Mouse (Mus musculus): ENCODE measurements around the gene Nr2c1. TPM values are rescaled to one million over a fixed set of nuclear protein-coding genes. Genes with fewer than 3 reads are reported as not detected.
A peak's percentile ranks its signal among the peaks of the same experiment; 100 is the strongest.

Gene Nr2c1
- polyA plus RNA-seq, 1 experiment from 2014 or later = 12.3 TPM

- Histone ChIP-seq H3K9ac (replicated peaks) (no peak overlapping the region), H3K4me1 (no peaks in the 10 kb centered on the region), H3K27ac (replicated peaks) (no peak overlapping the region), H3K9me3 (no peaks in the 10 kb centered on the region), H3K4me3 (no peak overlapping the region), H3K36me3 (peaks cover 18% of the 10 kb centered on the region; the same call in 1 of the 2 replicates), H3K27me3 (no peaks in the 10 kb centered on the region), H3K4me2 (replicated peaks) (no peak overlapping the region)
- WGBS = 96% methylated on average over 7 of the region's 7 CpGs
- no peak for ATAC-seq (ENCODE audit: low FRiP score, low read depth)
These were observed 28.8 kb upstream of the Nr2c1 start for GRCm38 (mm10) chr10:94118993-94119392.

GRCm38 (mm10) chr10:94120676-94121075, 27.1 kb upstream of the Nr2c1 start:
- Histone ChIP-seq H3K9ac (replicated peaks) (no peak overlapping the region), H3K27ac (replicated peaks) (no peak overlapping the region), H3K4me3 (no peak overlapping the region), H3K4me2 (replicated peaks) (no peak overlapping the region), H3K27me3 (no peaks in the 10 kb centered on the region), H3K9me3 (no peaks in the 10 kb centered on the region), H3K4me1 (no peaks in the 10 kb centered on the region), H3K36me3 (peaks cover 22% of the 10 kb centered on the region; the same call in 1 of the 2 replicates)
- WGBS = 85% methylated on average over 9 of the region's 9 CpGs
- ATAC-seq (ENCODE audit: low FRiP score, low read depth) = no peak

GRCm38 (mm10) chr10:94122595-94122994, 25.2 kb upstream of the Nr2c1 start:
- Histone ChIP-seq H3K36me3 (peaks cover 27% of the 10 kb centered on the region; the same call in 1 of the 2 replicates), H3K4me3 (no peak overlapping the region), H3K9me3 (no peaks in the 10 kb centered on the region), H3K27ac (replicated peaks) (no peak overlapping the region), H3K4me1 (no peaks in the 10 kb centered on the region), H3K9ac (replicated peaks) (no peak overlapping the region), H3K27me3 (no peaks in the 10 kb centered on the region), H3K4me2 (replicated peaks) (no peak overlapping the region)
- ATAC-seq (ENCODE audit: low FRiP score, low read depth) = no peak
- WGBS = 92% methylated on average over 7 of the region's 7 CpGs

GRCm38 (mm10) chr10:94123581-94123980, 24.2 kb upstream of the Nr2c1 start:
- Histone ChIP-seq H3K4me1 (no peaks in the 10 kb centered on the region), H3K27me3 (no peaks in the 10 kb centered on the region), H3K4me2 (replicated peaks) (no peak overlapping the region), H3K36me3 (peaks cover 27% of the 10 kb centered on the region; the same call in 1 of the 2 replicates), H3K4me3 (no peak overlapping the region), H3K9me3 (no peaks in the 10 kb centered on the region), H3K9ac (replicated peaks) (no peak overlapping the region), H3K27ac (replicated peaks) (no peak overlapping the region)
- ATAC-seq (ENCODE audit: low FRiP score, low read depth) = no peak
- 82% methylated on average over 5 of the region's 5 CpGs for WGBS

- Histone ChIP-seq H3K36me3 (peaks cover 27% of the 10 kb centered on the region; the same call in 1 of the 2 replicates), H3K4me1 (peaks cover 7% of the 10 kb centered on the region), H3K9ac (replicated peaks) (no peak overlapping the region), H3K27me3 (no peaks in the 10 kb centered on the region), H3K4me2 (replicated peaks) (no peak overlapping the region), H3K27ac (replicated peaks) (no peak overlapping the region), H3K9me3 (no peaks in the 10 kb centered on the region), H3K4me3 (no peak overlapping the region)
- no peak for ATAC-seq (ENCODE audit: low FRiP score, low read depth)
- WGBS = 71% methylated on average over 5 of the region's 5 CpGs
These were observed 23.4 kb upstream of the Nr2c1 start for GRCm38 (mm10) chr10:94124376-94124775.

- Histone ChIP-seq H3K4me2 (replicated peaks) (no peak overlapping the region), H3K9ac (replicated peaks) (no peak overlapping the region), H3K4me3 (no peak overlapping the region), H3K27ac (replicated peaks) (peak overlapping the region; percentile 71), H3K27me3 (no peaks in the 10 kb centered on the region), H3K9me3 (no peaks in the 10 kb centered on the region), H3K36me3 (peaks cover 4% of the 10 kb centered on the region; the same call in 1 of the 2 replicates), H3K4me1 (peaks cover 13% of the 10 kb centered on the region)
- WGBS = 52% methylated on average over 9 of the region's 9 CpGs
- ATAC-seq (ENCODE audit: low FRiP score, low read depth) = peak; percentile 76
These were observed 18.1 kb upstream of the Nr2c1 start for GRCm38 (mm10) chr10:94129680-94130119.

GRCm38 (mm10) chr10:94133081-94133480, 14.7 kb upstream of the Nr2c1 start:
- WGBS = 84% methylated on average over 8 of the region's 8 CpGs
- H3K36me3 ChIP-seq = no peaks in the 10 kb centered on the region
- H3K4me1 ChIP-seq = peaks cover 13% of the 10 kb centered on the region
- no peak overlapping the region for H3K9ac ChIP-seq (replicated peaks)
- H3K4me3 ChIP-seq = no peak overlapping the region
- no peaks in the 10 kb centered on the region for H3K27me3 ChIP-seq
- H3K4me2 ChIP-seq (replicated peaks) = no peak overlapping the region
- ATAC-seq (ENCODE audit: low FRiP score, low read depth) = no peak
- no peak overlapping the region for H3K27ac ChIP-seq (replicated peaks)
- no peaks in the 10 kb centered on the region for H3K9me3 ChIP-seq

- H3K9me3 ChIP-seq = no peaks in the 10 kb centered on the region
- H3K36me3 ChIP-seq = no peaks in the 10 kb centered on the region
- H3K27ac ChIP-seq (replicated peaks) = no peak overlapping the region
- H3K4me1 ChIP-seq = peaks cover 13% of the 10 kb centered on the region
- H3K27me3 ChIP-seq = no peaks in the 10 kb centered on the region
- H3K4me2 ChIP-seq (replicated peaks) = no peak overlapping the region
- WGBS = 92% methylated on average over 7 of the region's 7 CpGs
- ATAC-seq (ENCODE audit: low FRiP score, low read depth) = no peak
- no peak overlapping the region for H3K4me3 ChIP-seq
- H3K9ac ChIP-seq (replicated peaks) = no peak overlapping the region
These were observed 14.1 kb upstream of the Nr2c1 start for GRCm38 (mm10) chr10:94133674-94134073.

GRCm38 (mm10) chr10:94134535-94135390, 13.1 kb upstream of the Nr2c1 start:
- H3K4me3 ChIP-seq = no peak overlapping the region
- ATAC-seq (ENCODE audit: low FRiP score, low read depth) = no peak
- no peaks in the 10 kb centered on the region for H3K9me3 ChIP-seq
- no peaks in the 10 kb centered on the region for H3K27me3 ChIP-seq
- 0 out of 2 replicates have a peak, but pooled peaks cover 1% of the 10 kb centered on the region for H3K36me3 ChIP-seq
- H3K4me2 ChIP-seq (replicated peaks) = no peak overlapping the region
- 85% methylated on average over 12 of the region's 12 CpGs for WGBS
- H3K27ac ChIP-seq (replicated peaks) = no peak overlapping the region
- no peak overlapping the region for H3K9ac ChIP-seq (replicated peaks)
- H3K4me1 ChIP-seq = 0 out of 2 replicates have a peak, but pooled peaks cover 2% of the 10 kb centered on the region

GRCm38 (mm10) chr10:94138890-94139482, 8.8 kb upstream of the Nr2c1 start:
- ATAC-seq (ENCODE audit: low FRiP score, low read depth) = no peak
- Histone ChIP-seq H3K27ac (replicated peaks) (no peak overlapping the region), H3K36me3 (peaks cover 9% of the 10 kb centered on the region; the same call in 1 of the 2 replicates), H3K4me2 (replicated peaks) (no peak overlapping the region), H3K9ac (replicated peaks) (no peak overlapping the region), H3K4me3 (no peak overlapping the region), H3K27me3 (no peaks in the 10 kb centered on the region), H3K4me1 (no peaks in the 10 kb centered on the region), H3K9me3 (no peaks in the 10 kb centered on the region)
- 92% methylated on average over 10 of the region's 10 CpGs for WGBS

GRCm38 (mm10) chr10:94140227-94140931, 7.4 kb upstream of the Nr2c1 start:
- Histone ChIP-seq H3K27me3 (no peaks in the 10 kb centered on the region), H3K4me2 (replicated peaks) (no peak overlapping the region), H3K9ac (replicated peaks) (no peak overlapping the region), H3K4me3 (no peak overlapping the region), H3K9me3 (no peaks in the 10 kb centered on the region), H3K4me1 (no peaks in the 10 kb centered on the region), H3K36me3 (peaks cover 9% of the 10 kb centered on the region; the same call in 1 of the 2 replicates), H3K27ac (replicated peaks) (no peak overlapping the region)
- no peak for ATAC-seq (ENCODE audit: low FRiP score, low read depth)
- 83% methylated on average over 3 of the region's 3 CpGs for WGBS

- Histone ChIP-seq H3K4me1 (0 out of 2 replicates have a peak, but pooled peaks cover 4% of the 10 kb centered on the region), H3K36me3 (peaks cover 9% of the 10 kb centered on the region; the same call in 1 of the 2 replicates), H3K27ac (replicated peaks) (no peak overlapping the region), H3K4me3 (no peak overlapping the region), H3K27me3 (no peaks in the 10 kb centered on the region), H3K9me3 (no peaks in the 10 kb centered on the region), H3K4me2 (replicated peaks) (no peak overlapping the region), H3K9ac (replicated peaks) (no peak overlapping the region)
- WGBS = 92% methylated on average over 3 of the region's 3 CpGs
- no peak for ATAC-seq (ENCODE audit: low FRiP score, low read depth)
These were observed 5.4 kb upstream of the Nr2c1 start for GRCm38 (mm10) chr10:94142427-94142826.
